Mouse (Mus musculus): Measurements from ENCODE around the gene Itga9.

GRCm38 (mm10) chr9:118607701-118608401 is 1.4 kb downstream of the Itga9 start:
- no peak for TF ChIP-seq MYOG (IDR thresholded peaks at IDR 0.05; ENCODE audit: control insufficient read depth, extremely low read depth, insufficient read length)
- no peak for TF ChIP-seq USF1 (IDR thresholded peaks at IDR 0.05; ENCODE audit: low read depth)
- TF ChIP-seq MYOD1 (IDR thresholded peaks at IDR 0.05; ENCODE audit: control insufficient read depth, insufficient read length, low read depth) = no peak
